Mouse (Mus musculus) retina, postnatal 7 days (tissue): ENCODE data around the gene Exosc6.
"Not testable (repeated sequence)": the region's sequence is repeated elsewhere in the genome, so short reads cannot be mapped to it uniquely, and the experiment has no call there.

Experiments
- DNase-seq: peaks from one replicate; pipeline ENCODE4 v3.0.0-alpha.2; 2012; ENCODE audit warnings: low read depth, low spot score

Exosc6 gene

DNA sequence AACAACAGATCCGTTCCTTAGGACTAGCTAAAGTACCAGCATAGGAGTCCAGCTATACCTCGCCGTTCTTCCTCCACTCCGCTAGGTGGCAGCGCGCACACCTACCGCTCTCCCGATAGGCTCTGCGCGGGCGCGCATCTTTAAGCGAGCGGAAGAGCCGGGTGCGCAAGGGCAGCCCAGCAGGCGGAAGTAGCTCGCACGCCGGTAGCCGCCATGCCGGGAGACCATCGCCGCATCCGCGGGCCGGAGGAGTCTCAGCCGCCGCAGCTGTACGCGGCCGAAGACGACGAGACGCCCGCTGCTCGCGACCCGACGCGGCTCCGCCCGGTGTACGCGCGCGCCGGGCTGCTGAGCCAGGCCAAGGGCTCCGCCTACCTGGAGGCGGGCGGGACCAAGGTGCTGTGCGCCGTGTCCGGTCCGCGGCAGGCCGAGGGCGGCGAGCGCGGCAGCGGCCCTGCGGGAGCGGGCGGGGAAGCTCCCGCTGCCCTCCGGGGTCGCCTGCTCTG lies at the start of gene Exosc6:
TSS of gene Exosc6 (plus strand) at position 182 of the 506 bp plus-strand sequence.
- peak; percentile 88 for DNase-seq

DNA sequence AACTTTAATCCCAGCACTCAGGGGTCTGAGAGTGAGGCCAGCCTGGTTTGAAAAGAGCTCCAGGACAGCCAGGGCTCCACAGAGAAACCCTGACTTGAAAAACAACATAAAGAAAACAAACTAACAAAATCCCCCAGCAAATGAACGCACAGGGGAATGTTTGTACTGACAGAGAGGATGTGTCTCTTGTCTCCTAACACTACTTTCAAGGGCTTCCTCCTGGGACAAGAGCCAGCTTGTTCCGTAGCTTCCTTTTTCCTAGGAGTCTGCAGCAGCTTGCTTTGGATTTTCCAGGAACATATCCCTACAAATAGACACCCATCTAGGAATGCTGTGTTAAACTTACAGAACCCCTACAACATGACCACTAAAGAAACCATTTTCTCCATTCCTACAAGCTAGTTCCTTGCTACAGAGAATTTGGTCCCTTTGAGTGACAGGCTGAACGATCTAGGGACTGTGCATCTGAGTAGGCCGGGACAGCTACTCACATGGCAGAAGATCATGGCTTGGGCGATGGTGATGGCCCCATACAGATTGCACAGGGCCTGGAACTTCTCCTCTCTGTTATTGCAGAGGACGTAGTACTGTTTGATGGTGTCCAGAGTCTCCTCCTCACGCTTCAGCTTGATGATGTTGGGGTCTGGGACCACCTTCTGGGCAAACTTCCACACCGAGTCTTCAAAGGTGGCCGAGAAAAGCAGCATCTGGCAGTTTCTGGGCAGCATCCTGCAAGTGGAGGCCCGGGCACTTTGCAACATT lies 45.7 kb upstream of the Exosc6 start:
- DNase-seq, result not testable (repeated sequence)

- DNase-seq, result not testable (repeated sequence)
Observed at GRCm38 (mm10) chr8:111026609-111027008, 29.5 kb upstream of the Exosc6 start.

- DNase-seq, result peak; percentile 73
Observed at GRCm38 (mm10) chr8:111027391-111027937, 28.7 kb upstream of the Exosc6 start.

GRCm38 (mm10) chr8:111029589-111029988 lies 26.6 kb upstream of the Exosc6 start:
- no peak for DNase-seq

- DNase-seq, result no peak
Observed at GRCm38 (mm10) chr8:111030045-111030444, 26.1 kb upstream of the Exosc6 start.

DNA sequence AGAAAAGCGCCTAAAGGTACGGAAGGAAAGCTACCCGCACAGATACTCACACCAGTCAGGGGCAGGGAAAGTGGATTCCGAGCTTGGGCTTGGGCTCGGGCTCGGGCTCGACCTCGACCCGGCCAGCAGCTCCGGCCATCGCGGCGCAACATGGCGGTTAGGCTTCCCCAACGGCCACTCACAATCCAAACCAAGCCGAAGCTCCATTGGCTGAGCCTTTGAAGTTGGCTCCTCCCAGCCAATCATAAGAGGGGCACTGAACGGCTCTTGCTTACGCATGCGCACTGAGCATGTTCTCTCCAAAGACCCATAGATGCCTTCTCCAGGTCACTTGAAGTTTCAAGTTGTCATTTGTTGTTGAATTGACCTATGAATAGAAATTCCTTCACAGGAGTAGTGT lies 24.6 kb upstream of the Exosc6 start, which contains the start of gene Ddx19b:
TSS of gene Ddx19b (minus strand) at position 180 of the 400 bp plus-strand sequence.
- DNase-seq, result no peak

GRCm38 (mm10) chr8:111032916-111033315 lies 23.2 kb upstream of the Exosc6 start, which contains the start of gene Aars:
TSS of gene Aars (plus strand) at chr8:111033144.
- no peak for DNase-seq

DNA sequence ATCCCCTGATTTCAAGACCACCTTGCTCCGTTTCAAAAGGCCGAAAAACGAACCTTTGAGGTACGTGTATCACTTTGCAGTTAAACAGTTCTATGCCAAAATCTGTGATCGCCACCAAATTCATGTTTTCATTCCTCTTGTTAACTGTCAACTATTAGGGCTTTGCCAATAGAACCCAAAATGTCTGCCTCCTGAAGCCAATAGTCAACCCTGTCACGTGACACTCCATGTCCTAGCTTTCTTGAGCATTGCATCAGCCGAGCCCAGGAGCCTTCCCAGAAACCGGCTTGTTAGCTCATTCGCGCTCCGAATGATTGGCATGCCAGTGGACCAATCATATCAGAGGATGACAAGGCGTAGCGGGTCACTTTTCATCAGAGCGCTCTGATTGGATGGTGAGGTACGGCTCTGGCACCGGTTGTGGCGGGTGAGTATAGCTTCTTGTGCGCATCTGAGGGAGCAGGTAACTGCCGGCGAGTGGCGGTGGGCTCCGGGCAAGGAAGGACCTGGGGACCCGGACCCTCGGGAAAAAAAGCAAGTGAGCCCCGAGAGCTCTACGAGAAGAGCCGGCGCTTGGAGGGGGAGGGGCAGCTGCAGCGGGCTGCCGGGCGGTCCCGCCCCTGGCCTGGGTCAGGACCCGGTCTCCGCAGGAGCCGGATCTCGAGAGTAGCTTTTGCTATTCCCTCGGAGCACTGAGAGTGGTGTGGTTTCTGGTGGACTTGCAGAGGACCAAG lies 22.5 kb upstream of the Exosc6 start:
- DNase-seq, result peak; percentile 100

DNA sequence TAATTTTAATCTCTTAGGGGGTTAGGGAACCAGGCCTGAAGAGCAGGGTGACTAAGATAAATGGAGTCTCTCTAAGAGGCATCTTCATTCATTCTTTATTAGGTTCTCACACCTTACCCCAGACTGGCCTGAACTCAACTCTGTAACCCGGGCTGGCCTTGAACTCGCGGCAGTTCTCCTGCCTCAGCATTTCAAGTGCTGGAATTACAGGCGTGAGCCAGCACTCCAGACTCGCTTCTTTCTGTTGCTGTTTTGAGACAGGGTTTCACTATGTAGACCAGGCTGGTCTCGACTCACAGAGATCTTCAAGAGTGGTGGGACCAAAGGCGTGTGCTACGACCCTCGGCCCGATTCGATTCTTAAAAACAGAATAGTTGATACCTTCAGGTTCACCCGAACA lies 21.9 kb upstream of the Exosc6 start:
- no peak for DNase-seq

DNA sequence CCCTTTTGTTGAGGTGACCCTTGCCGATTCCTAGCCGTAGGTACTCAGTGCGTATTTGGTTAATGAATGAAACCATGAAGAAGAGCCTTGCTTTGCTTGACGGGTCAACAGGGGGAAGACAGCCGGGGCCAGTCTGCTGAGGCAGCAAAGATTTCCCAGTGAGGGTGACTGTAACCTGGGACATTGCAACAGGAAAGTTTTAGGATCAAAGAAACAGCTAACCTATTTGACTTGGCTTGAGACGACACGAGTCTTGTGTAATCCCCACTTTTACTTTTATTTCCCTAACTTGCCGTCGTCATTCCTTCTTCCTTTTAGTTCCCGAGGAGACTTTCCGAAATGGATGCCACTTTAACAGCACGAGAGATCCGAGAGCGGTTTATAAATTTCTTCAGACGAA lies 19.5 kb upstream of the Exosc6 start:
- no peak for DNase-seq

GRCm38 (mm10) chr8:111042546-111042945 lies 13.6 kb upstream of the Exosc6 start:
- no peak for DNase-seq

GRCm38 (mm10) chr8:111044003-111044734 lies 12.0 kb upstream of the Exosc6 start:
- DNase-seq, result no peak

- DNase-seq, result no peak
Observed at GRCm38 (mm10) chr8:111048694-111049093, 7.4 kb upstream of the Exosc6 start.

DNA sequence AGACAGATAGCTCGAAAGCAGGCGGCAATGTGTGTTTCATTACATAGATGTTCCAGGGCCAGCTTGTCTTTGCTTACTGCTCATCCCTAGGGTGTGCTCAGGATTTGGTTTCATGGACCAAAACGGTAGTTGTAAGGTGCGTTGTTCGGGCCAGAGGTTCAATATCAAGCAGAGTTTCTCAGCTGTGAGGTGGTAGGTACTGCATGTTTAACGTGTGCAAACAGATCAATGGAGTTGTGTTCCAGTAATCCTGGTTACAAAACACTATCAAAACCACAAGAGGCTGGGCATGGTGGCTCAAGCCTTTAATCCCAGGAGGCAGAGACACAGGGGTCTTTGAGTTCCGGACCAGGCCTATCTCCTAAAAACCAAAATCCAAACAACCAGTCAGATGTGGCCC lies 7.0 kb upstream of the Exosc6 start:
- no peak for DNase-seq

DNA sequence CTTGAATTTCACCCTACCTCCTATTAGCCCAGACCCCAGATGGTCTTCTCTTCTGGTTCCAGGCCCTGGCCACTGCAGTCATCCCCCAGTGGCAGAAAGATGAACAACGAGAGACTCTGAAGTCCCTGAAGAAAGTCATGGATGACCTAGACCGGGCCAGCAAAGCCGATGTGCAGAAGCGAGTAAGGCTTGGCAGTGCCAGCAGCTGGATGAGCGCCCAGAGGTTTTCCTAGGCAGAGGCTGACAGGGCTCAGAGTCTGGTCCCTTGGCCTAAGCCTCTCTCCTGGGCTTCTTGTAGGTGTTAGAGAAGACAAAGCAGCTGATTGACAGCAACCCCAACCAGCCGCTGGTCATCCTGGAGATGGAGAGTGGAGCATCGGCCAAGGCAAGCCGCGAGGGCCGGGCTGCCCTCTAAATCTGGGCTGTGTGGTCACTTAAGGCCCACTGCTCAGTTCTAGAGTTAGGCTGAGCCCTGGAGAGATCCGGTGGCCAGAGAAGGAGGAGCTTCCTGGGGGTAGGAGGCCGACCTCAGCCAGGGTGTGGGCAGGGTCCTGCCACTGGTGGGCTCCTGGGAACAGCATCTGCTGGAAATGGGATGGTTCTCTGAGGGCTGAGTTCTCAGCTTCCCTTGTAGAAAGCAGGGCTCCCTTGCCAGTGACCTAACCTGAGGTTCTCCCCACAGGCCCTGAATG lies 2.2 kb upstream of the Exosc6 start:
- no peak for DNase-seq

- DNase-seq, result no peak
Observed at GRCm38 (mm10) chr8:111055031-111055634, 1.0 kb upstream of the Exosc6 start.

GRCm38 (mm10) chr8:111055661-111056060 lies 478 bp upstream of the Exosc6 start:
- no peak for DNase-seq

GRCm38 (mm10) chr8:111056691-111057293 lies 653 bp downstream of the Exosc6 start:
- no peak for DNase-seq

- no peak for DNase-seq
Observed at GRCm38 (mm10) chr8:111058946-111059572, 2.9 kb downstream of the Exosc6 start.
